Mouse (Mus musculus): ENCODE data around the gene Col9a2. TPM values are rescaled to one million over a fixed set of nuclear protein-coding genes. Genes with fewer than 3 reads are reported as not detected.

Col9a2 gene
- total and polyA plus RNA-seq, 3 experiments: not detected

DNA sequence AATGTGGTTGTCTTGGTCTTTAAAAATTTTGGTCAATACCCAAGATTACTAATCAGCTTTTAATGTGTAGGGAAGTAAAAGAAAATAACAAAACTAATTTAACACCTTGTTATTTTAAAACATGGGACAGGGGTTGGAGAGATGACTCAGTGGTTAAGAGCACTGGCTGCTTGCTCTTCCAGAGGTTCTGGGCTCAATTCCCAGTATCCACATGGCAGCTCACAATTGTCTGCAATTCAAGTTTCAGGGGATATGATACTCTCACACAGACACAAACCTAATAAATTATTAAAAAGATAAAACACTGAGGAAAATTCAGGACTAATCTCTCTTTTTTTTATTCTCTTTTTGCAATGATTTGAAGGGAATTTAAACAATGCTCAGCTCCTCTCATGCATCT, 45.3 kb downstream of the Col9a2 start:
- DNase-seq (ENCODE audit: low spot score) (no peak), ATAC-seq (ENCODE audit: extremely low read depth, insufficient number of reproducible peaks, low FRiP score, poor library complexity, severe bottlenecking) (no peak)
- Histone ChIP-seq H3K4me1 (ENCODE audit: insufficient read depth, low read depth, low read length) (no peaks in the 10 kb centered on the region), H3K27me3 (ENCODE audit: insufficient read depth, low read length) (no peaks in the 10 kb centered on the region), H3K4me3 (ENCODE audit: low read depth, low read length) (no peak overlapping the region), H3K36me3 (replicated peaks) (peaks cover 88% of the 10 kb centered on the region), H3K9me3 (replicated peaks) (no peaks in the 10 kb centered on the region)
- no peak for TF ChIP-seq TAL1 (conservative IDR thresholded peaks at IDR 0.05; ENCODE audit: low read depth, low read length)
- TF ChIP-seq CTCF (IDR thresholded peaks at IDR 0.05; ENCODE audit: low read depth, low read length): no peak
- no peak for TF ChIP-seq POLR2AphosphoS5 (IDR thresholded peaks at IDR 0.05; ENCODE audit: insufficient replicate concordance, low read depth, low read length)
- TF ChIP-seq GATA2 (IDR thresholded peaks at IDR 0.05; ENCODE audit: borderline replicate concordance, low read depth, low read length): no peak
- no peak for TF ChIP-seq GATA1 (IDR thresholded peaks at IDR 0.05; ENCODE audit: borderline replicate concordance, low read length)

DNA sequence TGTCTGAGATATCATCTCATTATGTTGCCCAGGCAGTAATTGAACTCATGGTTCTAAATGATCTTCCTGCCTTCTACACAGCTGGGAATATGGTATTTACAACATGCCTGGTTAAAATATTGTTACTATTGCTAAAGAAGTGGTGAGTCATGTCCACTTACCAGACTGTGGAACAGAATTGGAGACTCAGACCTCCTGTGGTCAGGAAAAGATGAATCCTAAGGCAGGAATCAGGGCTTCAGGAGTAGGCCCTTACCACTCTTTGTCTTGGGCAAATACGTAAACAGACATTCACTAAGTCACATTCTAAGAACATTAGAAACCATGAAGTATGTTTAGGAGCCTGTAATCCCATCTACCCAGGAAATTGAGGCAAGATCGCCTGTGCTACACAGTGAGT, 49.5 kb downstream of the Col9a2 start:
- TF ChIP-seq GATA1 (IDR thresholded peaks at IDR 0.05; ENCODE audit: borderline replicate concordance, low read length) (no peak), POLR2AphosphoS5 (IDR thresholded peaks at IDR 0.05; ENCODE audit: insufficient replicate concordance, low read depth, low read length) (no peak), TAL1 (conservative IDR thresholded peaks at IDR 0.05; ENCODE audit: low read depth, low read length) (no peak), GATA2 (IDR thresholded peaks at IDR 0.05; ENCODE audit: borderline replicate concordance, low read depth, low read length) (no peak), CTCF (IDR thresholded peaks at IDR 0.05; ENCODE audit: low read depth, low read length) (no peak)
- ATAC-seq (ENCODE audit: extremely low read depth, insufficient number of reproducible peaks, low FRiP score, poor library complexity, severe bottlenecking) (no peak), DNase-seq (ENCODE audit: low spot score) (no peak)
- no peaks in the 10 kb centered on the region for H3K4me1 ChIP-seq (ENCODE audit: insufficient read depth, low read depth, low read length)
- H3K4me3 ChIP-seq (ENCODE audit: low read depth, low read length): no peak overlapping the region
- no peaks in the 10 kb centered on the region for H3K9me3 ChIP-seq (replicated peaks)
- no peaks in the 10 kb centered on the region for H3K27me3 ChIP-seq (ENCODE audit: insufficient read depth, low read length)
- H3K36me3 ChIP-seq (replicated peaks): peaks cover 88% of the 10 kb centered on the region

DNA sequence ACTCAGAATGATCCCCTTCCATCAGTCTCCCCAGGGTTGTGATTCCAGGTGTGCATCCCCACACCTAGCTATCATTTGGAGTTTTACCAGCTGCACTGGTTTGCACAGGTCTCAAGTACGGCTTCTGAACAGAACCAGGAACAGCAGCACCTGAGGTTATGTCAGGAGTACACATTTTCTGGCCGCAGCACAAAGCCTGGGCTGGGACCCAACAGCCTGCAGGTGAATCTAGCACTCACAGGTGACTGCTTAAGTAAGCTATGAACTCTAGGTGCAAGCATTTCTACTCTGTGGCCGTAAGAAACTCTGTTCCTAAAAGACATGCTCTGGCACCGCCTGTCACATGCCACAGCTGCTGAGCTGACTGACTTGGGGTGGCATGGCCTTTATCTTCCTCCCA, 51.0 kb downstream of the Col9a2 start:
- DNase-seq (ENCODE audit: low spot score) (no peak), ATAC-seq (ENCODE audit: extremely low read depth, insufficient number of reproducible peaks, low FRiP score, poor library complexity, severe bottlenecking) (no peak)
- TF ChIP-seq TAL1 (conservative IDR thresholded peaks at IDR 0.05; ENCODE audit: low read depth, low read length): no peak
- TF ChIP-seq POLR2AphosphoS5 (IDR thresholded peaks at IDR 0.05; ENCODE audit: insufficient replicate concordance, low read depth, low read length): no peak
- no peak for TF ChIP-seq GATA2 (IDR thresholded peaks at IDR 0.05; ENCODE audit: borderline replicate concordance, low read depth, low read length)
- Histone ChIP-seq H3K36me3 (replicated peaks) (peaks cover 86% of the 10 kb centered on the region), H3K9me3 (replicated peaks) (no peaks in the 10 kb centered on the region), H3K4me3 (ENCODE audit: low read depth, low read length) (no peak overlapping the region), H3K27me3 (ENCODE audit: insufficient read depth, low read length) (no peaks in the 10 kb centered on the region), H3K4me1 (ENCODE audit: insufficient read depth, low read depth, low read length) (no peaks in the 10 kb centered on the region; the same call in 1 of the 2 replicates)

DNA sequence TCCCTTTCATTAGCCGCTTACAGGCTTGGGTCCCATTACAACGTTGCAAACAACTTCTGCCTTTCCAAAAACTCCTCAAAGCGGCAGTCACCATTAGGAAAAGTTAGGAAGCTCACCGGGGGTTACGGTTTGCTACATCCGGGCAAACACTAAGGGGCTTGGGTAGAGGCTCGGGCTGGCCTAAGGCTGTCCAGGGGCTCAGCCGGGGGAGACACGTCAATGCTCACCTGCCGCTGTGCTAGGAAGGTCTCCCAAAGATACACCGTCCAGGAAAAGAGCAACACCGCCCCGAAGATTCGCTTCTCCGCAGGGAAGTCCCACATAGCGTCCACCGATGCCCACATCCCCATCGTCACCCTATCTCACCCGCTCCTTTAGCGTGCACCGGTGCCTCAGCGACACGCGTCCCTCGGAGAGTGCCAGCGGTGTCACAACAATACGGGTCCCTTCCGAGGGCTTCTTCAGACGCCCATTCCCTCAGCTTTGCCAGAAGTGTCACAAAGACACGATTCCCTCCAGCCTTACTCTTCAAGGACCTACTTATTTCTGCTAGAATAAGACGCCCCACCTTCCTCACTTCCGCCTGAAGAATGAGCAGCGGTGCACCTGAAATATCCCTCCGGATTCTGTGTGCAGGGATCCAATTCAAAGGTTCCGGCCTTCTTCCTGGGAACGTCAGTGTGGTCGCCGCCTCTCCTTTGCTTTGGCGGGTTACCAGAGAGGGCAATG, 58.6 kb downstream of the Col9a2 start, which contains the start of gene Zmpste24:
Gene Zmpste24, minus strand, starts transcription at position 592 of the 729 bp plus-strand sequence.
- DNase-seq (ENCODE audit: low spot score) (peak; percentile 59), ATAC-seq (ENCODE audit: extremely low read depth, insufficient number of reproducible peaks, low FRiP score, poor library complexity, severe bottlenecking) (peak; percentile 84)
- Histone ChIP-seq H3K27me3 (ENCODE audit: insufficient read depth, low read length) (no peaks in the 10 kb centered on the region), H3K4me1 (ENCODE audit: insufficient read depth, low read depth, low read length) (peaks cover 16% of the 10 kb centered on the region), H3K36me3 (replicated peaks) (peaks cover 28% of the 10 kb centered on the region), H3K4me3 (ENCODE audit: low read depth, low read length) (peak within 1 kb of the TSS; percentile 79), H3K9me3 (replicated peaks) (no peaks in the 10 kb centered on the region)
- no peak for TF ChIP-seq GATA2 (IDR thresholded peaks at IDR 0.05; ENCODE audit: borderline replicate concordance, low read depth, low read length)
- TF ChIP-seq CTCF (IDR thresholded peaks at IDR 0.05; ENCODE audit: low read depth, low read length): no peak
- TF ChIP-seq GATA1 (IDR thresholded peaks at IDR 0.05; ENCODE audit: borderline replicate concordance, low read length): no peak
- no peak for TF ChIP-seq TAL1 (conservative IDR thresholded peaks at IDR 0.05; ENCODE audit: low read depth, low read length)
- no peak for TF ChIP-seq POLR2AphosphoS5 (IDR thresholded peaks at IDR 0.05; ENCODE audit: insufficient replicate concordance, low read depth, low read length)

DNA sequence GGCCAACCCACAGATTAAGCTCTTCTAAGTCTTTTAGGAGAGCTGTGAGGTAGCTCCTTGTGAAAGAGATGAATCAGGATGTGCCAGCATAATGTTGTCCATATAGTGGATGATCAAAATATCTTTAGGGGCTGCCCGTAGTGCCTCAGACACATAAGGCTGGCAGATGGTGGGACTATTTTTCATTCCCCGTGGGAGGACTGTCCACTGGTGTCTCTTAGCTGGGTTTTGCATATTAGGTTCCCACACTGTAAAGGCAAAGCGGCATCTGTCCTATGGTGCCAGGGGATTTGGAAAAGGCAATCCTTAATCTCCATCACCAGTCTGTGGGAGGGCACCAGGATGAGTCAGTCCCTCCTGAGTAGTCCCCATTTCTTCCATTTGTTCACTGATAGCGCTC, 64.1 kb downstream of the Col9a2 start:
- DNase-seq (ENCODE audit: low spot score): no peak
- Histone ChIP-seq H3K4me3 (ENCODE audit: low read depth, low read length) (no peak overlapping the region), H3K36me3 (replicated peaks) (no peaks in the 10 kb centered on the region), H3K9me3 (replicated peaks) (no peaks in the 10 kb centered on the region), H3K27me3 (ENCODE audit: insufficient read depth, low read length) (peaks cover 5% of the 10 kb centered on the region; the same call in 1 of the 2 replicates), H3K4me1 (ENCODE audit: insufficient read depth, low read depth, low read length) (peaks cover 4% of the 10 kb centered on the region)
- TF ChIP-seq TAL1 (conservative IDR thresholded peaks at IDR 0.05; ENCODE audit: low read depth, low read length): no peak
- no peak for ATAC-seq (ENCODE audit: extremely low read depth, insufficient number of reproducible peaks, low FRiP score, poor library complexity, severe bottlenecking)

Other genes starting within 250 kb of the Col9a2 start
- 61.2 and 90.7 TPM in 2 replicates for gene Nfyc, start 207.8 kb upstream of the Col9a2 start, total RNA-seq (2014; fragmentation: Nextera tagmentation)
- gene Nfyc, start 207.8 kb upstream of the Col9a2 start, total RNA-seq (2017): 35.8 and 42.9 TPM in 2 replicates
- gene Nfyc, start 207.8 kb upstream of the Col9a2 start, polyA plus RNA-seq (2012): 36.7 and 80.1 TPM in 2 replicates
- not detected in 2 replicates for gene Rims3, start 184.6 kb upstream of the Col9a2 start, total RNA-seq (2014; fragmentation: Nextera tagmentation)
- 0.06 and 0.16 TPM in 2 replicates for gene Rims3, start 184.6 kb upstream of the Col9a2 start, total RNA-seq (2017)
- not detected in 2 replicates for gene Rims3, start 184.6 kb upstream of the Col9a2 start, polyA plus RNA-seq (2012)
- gene Exo5, start 114.4 kb upstream of the Col9a2 start, total RNA-seq (2014; fragmentation: Nextera tagmentation): 9.2 TPM in 2 replicates
- 12.6 and 14.5 TPM in 2 replicates for gene Exo5, start 114.4 kb upstream of the Col9a2 start, total RNA-seq (2017)
- gene Exo5, start 114.4 kb upstream of the Col9a2 start, polyA plus RNA-seq (2012): 4.7 and 5.5 TPM in 2 replicates
- gene Zfp69, start 87.7 kb upstream of the Col9a2 start, total RNA-seq (2014; fragmentation: Nextera tagmentation): 6.6 and 8.1 TPM in 2 replicates
- gene Zfp69, start 87.7 kb upstream of the Col9a2 start, total RNA-seq (2017): 3.8 and 4.9 TPM in 2 replicates
- 1.8 and 2.7 TPM in 2 replicates for gene Zfp69, start 87.7 kb upstream of the Col9a2 start, polyA plus RNA-seq (2012)
- 92.6 and 109 TPM in 2 replicates for gene Smap2, start 22.1 kb upstream of the Col9a2 start, total RNA-seq (2014; fragmentation: Nextera tagmentation)
- 26.3 and 35.6 TPM in 2 replicates for gene Smap2, start 22.1 kb upstream of the Col9a2 start, total RNA-seq (2017)
- 32.9 and 33.4 TPM in 2 replicates for gene Smap2, start 22.1 kb upstream of the Col9a2 start, polyA plus RNA-seq (2012)
- 71.8 and 83.9 TPM in 2 replicates for gene Zmpste24, start 58.9 kb downstream of the Col9a2 start, total RNA-seq (2014; fragmentation: Nextera tagmentation)
- 50.5 and 58.2 TPM in 2 replicates for gene Zmpste24, start 58.9 kb downstream of the Col9a2 start, total RNA-seq (2017)
- gene Zmpste24, start 58.9 kb downstream of the Col9a2 start, polyA plus RNA-seq (2012): 3.4 and 4.4 TPM in 2 replicates
- gene Tmco2, start 69.8 kb downstream of the Col9a2 start, total RNA-seq (2014; fragmentation: Nextera tagmentation): not detected in 2 replicates
- 0.33 TPM in 1 of 2 replicates, not detected in the other for gene Tmco2, start 69.8 kb downstream of the Col9a2 start, total RNA-seq (2017)
- not detected in 2 replicates for gene Tmco2, start 69.8 kb downstream of the Col9a2 start, polyA plus RNA-seq (2012)
- gene Rlf, start 175.7 kb downstream of the Col9a2 start, total RNA-seq (2014; fragmentation: Nextera tagmentation): 90.8 and 94.9 TPM in 2 replicates
- gene Rlf, start 175.7 kb downstream of the Col9a2 start, total RNA-seq (2017): 63.5 and 70.8 TPM in 2 replicates
- gene Rlf, start 175.7 kb downstream of the Col9a2 start, polyA plus RNA-seq (2012): 3.3 and 4.0 TPM in 2 replicates